Mouse (Mus musculus): ENCODE data around the gene Hormad2. TPM values are rescaled to one million over a fixed set of nuclear protein-coding genes. Genes with fewer than 3 reads are reported as not detected.

Hormad2 gene
- polyA plus RNA-seq, 1 experiment, result not detected

GRCm38 (mm10) chr11:4339275-4339674, 101.6 kb downstream of the Hormad2 start:
- 100% methylated on average over 1 of the region's 1 CpGs for WGBS
- Histone ChIP-seq H3K4me1 (ENCODE audit: control insufficient read depth, insufficient read depth, low read length) (peaks cover 7% of the 10 kb centered on the region; the same call in 1 of the 2 replicates), H3K27ac (ENCODE audit: insufficient read depth, low read depth, low read length) (no peak overlapping the region), H3K4me3 (ENCODE audit: insufficient read depth, low read depth, low read length) (no peak overlapping the region)
- no peak for TF ChIP-seq POLR2A (IDR thresholded peaks at IDR 0.05; ENCODE audit: insufficient read depth, low read depth, low read length)
- no peak for TF ChIP-seq CTCF (IDR thresholded peaks at IDR 0.05; ENCODE audit: insufficient read depth, low read depth, low read length)

GRCm38 (mm10) chr11:4336693-4337283, 104.1 kb downstream of the Hormad2 start:
- Histone ChIP-seq H3K27ac (ENCODE audit: insufficient read depth, low read depth, low read length) (no peak overlapping the region), H3K4me1 (ENCODE audit: control insufficient read depth, insufficient read depth, low read length) (peaks cover 5% of the 10 kb centered on the region; the same call in 1 of the 2 replicates), H3K4me3 (ENCODE audit: insufficient read depth, low read depth, low read length) (no peak overlapping the region)
- TF ChIP-seq POLR2A (IDR thresholded peaks at IDR 0.05; ENCODE audit: insufficient read depth, low read depth, low read length) (no peak), CTCF (IDR thresholded peaks at IDR 0.05; ENCODE audit: insufficient read depth, low read depth, low read length) (no peak)
- 91% methylated on average over 8 of the region's 8 CpGs for WGBS

DNA sequence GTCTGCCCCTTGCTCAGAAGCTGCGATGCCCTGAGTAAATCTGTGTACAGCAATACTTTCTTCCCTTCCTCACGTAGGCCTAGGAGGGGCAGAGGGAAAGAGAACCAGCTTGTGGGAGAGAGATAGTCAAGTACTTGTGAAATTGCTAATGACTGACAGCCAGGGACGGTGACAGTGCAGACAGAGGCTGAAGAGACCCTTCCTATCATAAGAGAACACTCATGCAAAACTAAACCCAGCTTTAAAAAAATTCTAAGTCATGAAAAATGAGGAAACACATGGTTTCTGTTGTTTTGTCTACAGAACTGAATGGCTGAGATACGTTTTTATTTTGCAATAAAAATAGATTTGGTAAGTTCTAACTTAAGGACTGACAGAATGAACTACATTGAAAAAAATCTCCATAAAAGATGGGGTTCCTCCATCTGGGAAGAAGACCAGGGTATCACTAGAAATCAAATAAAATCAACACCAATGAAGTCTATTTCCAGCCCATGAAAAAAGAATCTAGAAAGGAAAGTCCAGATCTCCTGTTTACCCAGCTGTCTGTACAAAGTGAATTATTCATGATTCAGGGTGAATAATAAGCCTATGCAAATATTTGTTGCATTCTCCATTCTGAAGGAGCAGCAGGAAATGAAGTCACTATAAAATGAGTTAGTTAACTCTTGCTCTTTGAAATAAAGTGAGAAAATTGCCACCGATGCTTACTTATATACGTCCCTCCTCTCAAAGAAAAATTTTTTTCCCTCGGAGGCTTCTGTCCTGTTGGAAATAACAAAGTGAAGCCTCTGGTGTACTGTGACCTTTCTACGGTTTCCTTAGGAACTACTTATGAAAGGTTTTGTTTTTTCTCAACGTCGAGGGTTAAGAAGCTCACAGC, 104.9 kb downstream of the Hormad2 start:
- no peak overlapping the region for H3K4me3 ChIP-seq (ENCODE audit: insufficient read depth, low read depth, low read length)
- peaks cover 3% of the 10 kb centered on the region; the same call in 1 of the 2 replicates for H3K4me1 ChIP-seq (ENCODE audit: control insufficient read depth, insufficient read depth, low read length)
- TF ChIP-seq CTCF (IDR thresholded peaks at IDR 0.05; ENCODE audit: insufficient read depth, low read depth, low read length) (no peak), POLR2A (IDR thresholded peaks at IDR 0.05; ENCODE audit: insufficient read depth, low read depth, low read length) (no peak)
- H3K27ac ChIP-seq (ENCODE audit: insufficient read depth, low read depth, low read length), result no peak overlapping the region
- 61% methylated on average over 10 of the region's 10 CpGs for WGBS

DNA sequence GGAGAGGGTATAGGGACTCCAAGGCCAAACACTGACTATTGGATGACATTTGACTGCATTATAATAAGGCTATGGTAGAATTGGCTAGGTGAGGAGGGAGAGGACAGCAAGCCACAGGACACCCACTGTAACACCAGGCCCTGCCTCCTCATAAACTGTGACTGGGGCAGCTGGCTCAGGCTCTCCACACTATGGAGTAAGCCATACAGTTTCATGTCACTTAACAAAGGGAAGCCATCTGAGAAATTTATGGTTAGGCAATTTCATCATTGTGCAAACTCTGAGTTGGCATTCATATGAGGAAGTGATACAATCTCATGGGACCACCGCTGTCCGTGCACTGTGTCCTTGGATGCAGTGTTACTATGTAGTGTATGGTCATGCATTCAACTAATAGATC, 107.9 kb downstream of the Hormad2 start:
- H3K4me1 ChIP-seq (ENCODE audit: control insufficient read depth, insufficient read depth, low read length), result no peaks in the 10 kb centered on the region
- 94% methylated on average over 2 of the region's 2 CpGs for WGBS
- TF ChIP-seq POLR2A (IDR thresholded peaks at IDR 0.05; ENCODE audit: insufficient read depth, low read depth, low read length), result no peak
- TF ChIP-seq CTCF (IDR thresholded peaks at IDR 0.05; ENCODE audit: insufficient read depth, low read depth, low read length), result no peak
- no peak overlapping the region for H3K4me3 ChIP-seq (ENCODE audit: insufficient read depth, low read depth, low read length)
- no peak overlapping the region for H3K27ac ChIP-seq (ENCODE audit: insufficient read depth, low read depth, low read length)

DNA sequence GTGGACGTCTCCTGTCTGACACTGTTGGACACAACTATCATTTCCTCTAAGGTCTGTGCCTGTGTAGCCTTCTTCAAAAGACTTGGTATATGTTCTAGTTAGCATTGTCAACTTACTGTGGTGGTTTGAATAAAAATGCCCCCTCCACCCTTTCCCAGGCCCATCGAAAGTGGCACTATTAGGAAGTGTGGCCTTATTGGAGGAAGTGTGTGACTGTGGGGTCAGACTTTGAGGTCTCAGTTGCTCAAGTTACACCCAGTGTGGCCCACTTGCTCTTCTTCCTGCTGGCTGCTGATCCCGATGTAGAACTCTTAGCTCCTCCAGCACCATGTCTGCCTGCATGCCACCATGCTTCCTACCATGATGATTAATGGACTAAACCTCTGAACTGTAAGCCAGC, 112.7 kb downstream of the Hormad2 start:
- Histone ChIP-seq H3K4me3 (ENCODE audit: insufficient read depth, low read depth, low read length) (no peak overlapping the region), H3K4me1 (ENCODE audit: control insufficient read depth, insufficient read depth, low read length) (no peaks in the 10 kb centered on the region), H3K27ac (ENCODE audit: insufficient read depth, low read depth, low read length) (no peak overlapping the region)
- 86% methylated on average over 3 of the region's 3 CpGs for WGBS
- TF ChIP-seq CTCF (IDR thresholded peaks at IDR 0.05; ENCODE audit: insufficient read depth, low read depth, low read length) (no peak), POLR2A (IDR thresholded peaks at IDR 0.05; ENCODE audit: insufficient read depth, low read depth, low read length) (no peak)

DNA sequence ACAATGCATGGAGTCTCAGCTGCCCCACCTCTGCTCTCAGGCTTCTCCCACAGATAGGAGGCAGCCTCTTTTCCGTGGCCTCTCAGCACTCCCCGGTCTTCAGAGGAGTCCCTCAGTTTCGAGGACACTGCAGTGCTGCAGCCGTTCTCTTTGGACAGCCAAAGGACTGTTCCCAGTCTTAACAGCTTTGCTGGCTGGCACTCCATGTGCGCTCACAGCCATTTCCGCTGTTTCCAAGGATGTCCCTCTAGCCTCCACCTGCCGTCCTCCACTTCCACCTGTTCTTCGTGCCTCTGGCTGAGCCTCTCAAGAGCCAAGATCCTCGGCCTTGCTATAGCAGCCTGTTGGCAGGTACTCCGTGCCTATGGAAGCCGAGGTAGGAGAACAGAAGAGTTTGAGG, 117.4 kb downstream of the Hormad2 start:
- no peak overlapping the region for H3K4me3 ChIP-seq (ENCODE audit: insufficient read depth, low read depth, low read length)
- H3K27ac ChIP-seq (ENCODE audit: insufficient read depth, low read depth, low read length), result no peak overlapping the region
- TF ChIP-seq CTCF (IDR thresholded peaks at IDR 0.05; ENCODE audit: insufficient read depth, low read depth, low read length) (no peak), POLR2A (IDR thresholded peaks at IDR 0.05; ENCODE audit: insufficient read depth, low read depth, low read length) (no peak)
- no peaks in the 10 kb centered on the region for H3K4me1 ChIP-seq (ENCODE audit: control insufficient read depth, insufficient read depth, low read length)
- WGBS, result 84% methylated on average over 11 of the region's 11 CpGs

- TF ChIP-seq CTCF (IDR thresholded peaks at IDR 0.05; ENCODE audit: insufficient read depth, low read depth, low read length), result no peak
- TF ChIP-seq POLR2A (IDR thresholded peaks at IDR 0.05; ENCODE audit: insufficient read depth, low read depth, low read length), result no peak
- Histone ChIP-seq H3K27ac (ENCODE audit: insufficient read depth, low read depth, low read length) (no peak overlapping the region), H3K4me3 (ENCODE audit: insufficient read depth, low read depth, low read length) (no peak overlapping the region), H3K4me1 (ENCODE audit: control insufficient read depth, insufficient read depth, low read length) (no peaks in the 10 kb centered on the region)
- 68% methylated on average over 6 of the region's 6 CpGs for WGBS
These were observed 118.0 kb downstream of the Hormad2 start for GRCm38 (mm10) chr11:4322943-4323342.

- H3K4me3 ChIP-seq (ENCODE audit: insufficient read depth, low read depth, low read length), result no peak overlapping the region
- WGBS, result 68% methylated on average over 4 of the region's 4 CpGs
- H3K27ac ChIP-seq (ENCODE audit: insufficient read depth, low read depth, low read length), result no peak overlapping the region
- TF ChIP-seq CTCF (IDR thresholded peaks at IDR 0.05; ENCODE audit: insufficient read depth, low read depth, low read length) (no peak), POLR2A (IDR thresholded peaks at IDR 0.05; ENCODE audit: insufficient read depth, low read depth, low read length) (no peak)
- H3K4me1 ChIP-seq (ENCODE audit: control insufficient read depth, insufficient read depth, low read length), result no peaks in the 10 kb centered on the region
These were observed 120.0 kb downstream of the Hormad2 start for GRCm38 (mm10) chr11:4320876-4321275.

Measured in olfactory bulb, adult 2 months (tissue).